Mouse (Mus musculus) olfactory bulb, adult 2 months (tissue): ENCODE data around the gene Lrrc49.

ENCODE experiments used
- CTCF ChIP-seq: fragments of 200-500 bp; IDR thresholded peaks from 2 replicates; pipeline ENCODE4 v1.5.1; 2012; ENCODE audit warnings: low read depth, mild to moderate bottlenecking, low read length, moderate library complexity; ENCODE audit not compliant: insufficient read depth
- POLR2A ChIP-seq: fragments of 200-500 bp; IDR thresholded peaks from 2 replicates; pipeline ENCODE4 v1.6.1; 2012; ENCODE audit warnings: mild to moderate bottlenecking, low read depth, low read length, moderate library complexity; ENCODE audit not compliant: insufficient read depth

- no peak for TF ChIP-seq CTCF
- TF ChIP-seq POLR2A, result no peak
Measured at GRCm38 (mm10) chr9:60665535-60665934, 22.4 kb downstream of the Lrrc49 start.
